Mouse (Mus musculus): ENCODE results near the gene Mllt10. TPM values are rescaled to one million over a fixed set of nuclear protein-coding genes. Genes with fewer than 3 reads are reported as not detected.
A peak's percentile ranks its signal among the peaks of the same experiment; 100 is the strongest.

Gene Mllt10
- polyA plus RNA-seq, 1 experiment from 2014 or later = 27.4 TPM

- H3K4me2 ChIP-seq (replicated peaks; ENCODE audit: low read depth) = peak overlapping the region; percentile 86
- no peaks in the 10 kb centered on the region for H3K9me3 ChIP-seq (ENCODE audit: control insufficient read depth, low read length)
- peak; percentile 36 for TF ChIP-seq EP300 (optimal IDR thresholded peaks at IDR 0.05)
- no peak for TF ChIP-seq CTCF (IDR thresholded peaks at IDR 0.05; ENCODE audit: low read depth)
- peak overlapping the region; percentile 59 for H3K4me3 ChIP-seq (ENCODE audit: low read depth, low read length)
- ATAC-seq (ENCODE audit: low FRiP score, low TSS enrichment) = 0 out of 2 replicates have a peak, but pooled peaks have one; percentile 11
- under 1% methylated on average over 48 of the region's 48 CpGs for WGBS
- H3K27me3 ChIP-seq (ENCODE audit: control insufficient read depth, insufficient read depth, low read length) = no peaks in the 10 kb centered on the region
- peak overlapping the region; percentile 100 for H3K27ac ChIP-seq (replicated peaks)
- peak; percentile 72 for DNase-seq (ENCODE audit: low spot score)
- no peaks in the 10 kb centered on the region for H3K36me3 ChIP-seq (ENCODE audit: control insufficient read depth, insufficient read depth, low read length)
- no peaks in the 10 kb centered on the region for H3K4me1 ChIP-seq (replicated peaks; ENCODE audit: control insufficient read depth, insufficient read depth)
- H3K9ac ChIP-seq (ENCODE audit: low read length) = peak overlapping the region; percentile 84
These were observed 2.5 kb downstream of the Mllt10 start for GRCm38 (mm10) chr2:18057336-18058145.

DNA sequence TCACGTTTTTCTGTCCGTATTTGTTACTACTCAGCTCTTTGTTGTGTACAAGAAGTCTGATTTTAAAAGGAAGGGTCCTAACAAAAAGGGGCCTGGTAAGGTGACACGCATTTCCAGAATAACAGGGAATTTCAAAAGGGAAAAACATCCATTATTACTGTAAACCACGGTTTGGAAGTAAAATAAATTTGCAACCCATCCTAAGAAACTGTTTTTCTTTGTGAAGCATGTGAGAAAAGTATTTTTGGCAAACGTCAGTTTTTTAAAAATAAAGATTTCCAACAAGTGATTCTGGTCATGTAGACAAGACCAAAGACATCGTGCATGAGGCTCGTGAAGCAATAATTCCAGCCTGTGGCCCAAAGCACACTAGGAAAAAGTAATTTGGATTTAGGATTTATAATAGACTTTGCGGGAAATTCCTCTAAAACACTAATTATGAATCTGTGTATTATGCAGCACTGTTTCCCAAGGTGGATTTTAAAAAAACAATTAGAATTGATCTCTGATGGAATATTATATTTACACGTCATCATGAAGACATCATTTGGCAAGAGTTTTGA lies 3.2 kb downstream of the Mllt10 start:
- ATAC-seq (ENCODE audit: low FRiP score, low TSS enrichment) = no peak

DNA sequence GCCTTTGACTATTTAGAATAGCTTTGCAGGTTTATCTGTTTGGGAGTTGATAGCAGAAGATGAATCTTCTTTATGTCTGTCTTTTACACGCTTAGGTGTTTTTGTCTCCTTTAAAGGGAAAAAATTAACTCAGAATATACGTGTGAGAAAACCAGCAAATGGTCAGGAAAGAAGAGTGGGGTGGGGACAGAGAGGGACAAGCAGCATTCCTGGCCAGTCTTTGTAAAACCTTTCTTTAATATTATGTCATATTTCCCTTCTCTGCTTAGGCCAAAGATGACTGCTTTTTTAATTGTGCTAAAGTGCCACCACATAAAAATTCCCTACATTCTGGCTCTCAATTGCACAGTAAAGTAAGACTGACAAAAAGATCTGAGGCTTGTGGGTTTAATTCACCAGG lies 4.0 kb downstream of the Mllt10 start:
- no peak overlapping the region for H3K27ac ChIP-seq (replicated peaks)
- H3K4me1 ChIP-seq (replicated peaks; ENCODE audit: control insufficient read depth, insufficient read depth) = no peaks in the 10 kb centered on the region
- TF ChIP-seq CTCF (IDR thresholded peaks at IDR 0.05; ENCODE audit: low read depth) (no peak), EP300 (optimal IDR thresholded peaks at IDR 0.05) (no peak)
- H3K4me3 ChIP-seq (ENCODE audit: low read depth, low read length) = no peak overlapping the region
- no peak overlapping the region for H3K9ac ChIP-seq (ENCODE audit: low read length)
- no peak for DNase-seq (ENCODE audit: low spot score)
- H3K9me3 ChIP-seq (ENCODE audit: control insufficient read depth, low read length) = no peaks in the 10 kb centered on the region
- H3K27me3 ChIP-seq (ENCODE audit: control insufficient read depth, insufficient read depth, low read length) = no peaks in the 10 kb centered on the region
- H3K36me3 ChIP-seq (ENCODE audit: control insufficient read depth, insufficient read depth, low read length) = no peaks in the 10 kb centered on the region
- no peak for ATAC-seq (ENCODE audit: low FRiP score, low TSS enrichment)
- H3K4me2 ChIP-seq (replicated peaks; ENCODE audit: low read depth) = no peak overlapping the region
- 76% methylated on average over 2 of the region's 2 CpGs for WGBS

More for the DNA sequence above, 3.2 kb downstream of the Mllt10 start:
- no peak for DNase-seq (ENCODE audit: low spot score)
- H3K27me3 ChIP-seq (ENCODE audit: control insufficient read depth, insufficient read depth, low read length) = no peaks in the 10 kb centered on the region
- peak overlapping the region; percentile 86 for H3K4me2 ChIP-seq (replicated peaks; ENCODE audit: low read depth)
- H3K36me3 ChIP-seq (ENCODE audit: control insufficient read depth, insufficient read depth, low read length) = no peaks in the 10 kb centered on the region
- H3K4me1 ChIP-seq (replicated peaks; ENCODE audit: control insufficient read depth, insufficient read depth) = no peaks in the 10 kb centered on the region
- peak overlapping the region; percentile 59 for H3K4me3 ChIP-seq (ENCODE audit: low read depth, low read length)
- 31% methylated on average over 9 of the region's 9 CpGs for WGBS
- H3K27ac ChIP-seq (replicated peaks) = peak overlapping the region; percentile 100
- peak overlapping the region; percentile 84 for H3K9ac ChIP-seq (ENCODE audit: low read length)
- TF ChIP-seq EP300 (optimal IDR thresholded peaks at IDR 0.05) (no peak), CTCF (IDR thresholded peaks at IDR 0.05; ENCODE audit: low read depth) (no peak)
- no peaks in the 10 kb centered on the region for H3K9me3 ChIP-seq (ENCODE audit: control insufficient read depth, low read length)

DNA sequence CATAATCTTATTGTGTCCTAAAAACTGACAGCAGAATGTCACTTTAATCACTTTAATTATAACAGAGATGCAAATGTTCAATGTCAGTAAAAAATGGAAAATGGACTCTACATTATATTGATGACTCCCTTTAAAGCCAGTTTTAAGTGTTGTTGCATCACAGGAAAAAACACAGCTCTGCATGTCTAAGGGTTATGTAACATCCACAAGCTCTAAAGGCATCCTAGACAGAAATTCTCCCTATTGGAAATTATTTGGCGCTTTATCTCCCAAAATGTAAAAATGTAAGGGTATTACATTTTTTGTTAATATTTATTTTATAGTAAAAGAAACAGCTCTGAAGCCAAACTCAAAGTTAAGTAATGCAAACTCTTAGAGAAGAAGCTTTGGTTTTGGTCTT lies 4.9 kb downstream of the Mllt10 start:
- 86% methylated on average over 1 of the region's 1 CpGs for WGBS
- no peak overlapping the region for H3K27ac ChIP-seq (replicated peaks)
- ATAC-seq (ENCODE audit: low FRiP score, low TSS enrichment) (no peak), DNase-seq (ENCODE audit: low spot score) (no peak)
- no peaks in the 10 kb centered on the region for H3K9me3 ChIP-seq (ENCODE audit: control insufficient read depth, low read length)
- no peaks in the 10 kb centered on the region for H3K27me3 ChIP-seq (ENCODE audit: control insufficient read depth, insufficient read depth, low read length)
- no peak overlapping the region for H3K9ac ChIP-seq (ENCODE audit: low read length)
- no peaks in the 10 kb centered on the region for H3K36me3 ChIP-seq (ENCODE audit: control insufficient read depth, insufficient read depth, low read length)
- no peak overlapping the region for H3K4me2 ChIP-seq (replicated peaks; ENCODE audit: low read depth)
- H3K4me1 ChIP-seq (replicated peaks; ENCODE audit: control insufficient read depth, insufficient read depth) = no peaks in the 10 kb centered on the region
- H3K4me3 ChIP-seq (ENCODE audit: low read depth, low read length) = no peak overlapping the region
- TF ChIP-seq EP300 (optimal IDR thresholded peaks at IDR 0.05) (no peak), CTCF (IDR thresholded peaks at IDR 0.05; ENCODE audit: low read depth) (no peak)

DNA sequence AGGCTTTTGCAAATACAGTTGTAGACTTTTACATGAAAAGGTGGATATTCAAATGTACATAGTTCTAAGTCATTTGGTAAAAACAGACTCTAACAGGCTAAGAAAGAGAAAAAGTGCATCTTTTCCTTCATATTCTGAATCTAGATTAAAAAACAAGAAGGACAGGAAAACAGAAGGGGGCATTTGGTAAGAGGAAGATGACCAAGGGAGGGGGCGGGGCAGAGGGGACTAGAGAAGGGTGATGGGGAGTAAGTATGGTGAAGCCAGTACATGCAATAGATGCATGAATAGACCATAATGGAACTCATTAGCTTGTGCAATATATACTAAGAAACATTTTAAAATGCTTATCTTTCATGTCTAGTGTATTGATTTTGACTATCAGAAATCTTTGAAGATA lies 5.4 kb downstream of the Mllt10 start:
- no peak for TF ChIP-seq CTCF (IDR thresholded peaks at IDR 0.05; ENCODE audit: low read depth)
- no peak for TF ChIP-seq EP300 (optimal IDR thresholded peaks at IDR 0.05)
- Histone ChIP-seq H3K9ac (ENCODE audit: low read length) (no peak overlapping the region), H3K27me3 (ENCODE audit: control insufficient read depth, insufficient read depth, low read length) (no peaks in the 10 kb centered on the region), H3K9me3 (ENCODE audit: control insufficient read depth, low read length) (no peaks in the 10 kb centered on the region), H3K4me1 (replicated peaks; ENCODE audit: control insufficient read depth, insufficient read depth) (no peaks in the 10 kb centered on the region), H3K36me3 (ENCODE audit: control insufficient read depth, insufficient read depth, low read length) (no peaks in the 10 kb centered on the region), H3K27ac (replicated peaks) (no peak overlapping the region), H3K4me3 (ENCODE audit: low read depth, low read length) (no peak overlapping the region), H3K4me2 (replicated peaks; ENCODE audit: low read depth) (no peak overlapping the region)
- ATAC-seq (ENCODE audit: low FRiP score, low TSS enrichment) = no peak
- WGBS = 93% methylated on average over 1 of the region's 1 CpGs
- DNase-seq (ENCODE audit: low spot score) = no peak

- Histone ChIP-seq H3K27me3 (ENCODE audit: control insufficient read depth, insufficient read depth, low read length) (no peaks in the 10 kb centered on the region), H3K36me3 (ENCODE audit: control insufficient read depth, insufficient read depth, low read length) (no peaks in the 10 kb centered on the region), H3K4me1 (replicated peaks; ENCODE audit: control insufficient read depth, insufficient read depth) (peaks cover 3% of the 10 kb centered on the region; the same call in 1 of the 2 replicates), H3K4me2 (replicated peaks; ENCODE audit: low read depth) (peak overlapping the region; percentile 86), H3K9ac (ENCODE audit: low read length) (peak overlapping the region; percentile 99), H3K9me3 (ENCODE audit: control insufficient read depth, low read length) (no peaks in the 10 kb centered on the region), H3K27ac (replicated peaks) (peak overlapping the region; percentile 100), H3K4me3 (ENCODE audit: low read depth, low read length) (peak overlapping the region; percentile 89)
- no peak for TF ChIP-seq EP300 (optimal IDR thresholded peaks at IDR 0.05)
- peak; percentile 41; the same call in 1 of the 2 replicates for TF ChIP-seq CTCF (IDR thresholded peaks at IDR 0.05; ENCODE audit: low read depth)
- no peak for DNase-seq (ENCODE audit: low spot score)
- WGBS = under 1% methylated on average over 18 of the region's 18 CpGs
- ATAC-seq (ENCODE audit: low FRiP score, low TSS enrichment) = peak; percentile 65
These were observed 8.8 kb downstream of the Mllt10 start for GRCm38 (mm10) chr2:18063763-18064251.
